Mouse (Mus musculus) limb, embryonic 14.5 days (tissue): Measurements from ENCODE around the gene Adamts20. TPM values are rescaled to one million over a fixed set of nuclear protein-coding genes. Genes with fewer than 3 reads are reported as not detected.

Experiments
- ATAC-seq: fragments of 200-750 bp; cut with Nextera tagmentation; 2 replicates; pipeline ENCODE4 v1.8.0; 2017; ENCODE audit warnings: low read depth, moderate number of reproducible peaks, moderate TSS enrichment; ENCODE audit not compliant: low FRiP score
- DNase-seq: peaks from one replicate; pipeline ENCODE4 v3.0.0-alpha.2; 2015; ENCODE audit warnings: low spot score
- H3K27ac ChIP-seq: fragments of 300-500 bp; sonication (generic); replicated peaks from 2 replicates; pipeline ENCODE4 v1.5.1; 2014; ENCODE audit warnings: low read depth, mild to moderate bottlenecking, low read length, moderate library complexity, mixed read lengths
- H3K27me3 ChIP-seq: fragments of 300-500 bp; sonication (generic); 2 replicates; pipeline ENCODE4 v1.6.1; 2014; ENCODE audit warnings: low read length, mixed read lengths; ENCODE audit not compliant: control insufficient read depth, insufficient read depth
- H3K36me3 ChIP-seq: fragments of 300-500 bp; sonication (generic); 2 replicates; pipeline ENCODE4 v1.6.1; 2014; ENCODE audit warnings: mild to moderate bottlenecking, low read length, moderate library complexity, mixed read lengths; ENCODE audit not compliant: control insufficient read depth, insufficient read depth
- H3K4me1 ChIP-seq: fragments of 300-500 bp; sonication (generic); 2 replicates; pipeline ENCODE4 v1.6.1; 2014; ENCODE audit warnings: antibody characterized with exemption, low read length, mixed read lengths; ENCODE audit not compliant: control insufficient read depth, insufficient read depth
- H3K4me2 ChIP-seq: fragments of 300-500 bp; sonication (generic); replicated peaks from 2 replicates; pipeline ENCODE4 v1.6.1; 2014; ENCODE audit warnings: low read depth, mild to moderate bottlenecking, low read length, moderate library complexity; ENCODE audit not compliant: severe bottlenecking
- H3K4me3 ChIP-seq: fragments of 300-500 bp; sonication (generic); replicated peaks from 2 replicates; pipeline ENCODE4 v1.5.1; 2014; ENCODE audit warnings: low read length
- H3K9ac ChIP-seq: fragments of 300-500 bp; sonication (generic); 2 replicates; pipeline ENCODE4 v1.6.1; 2014; ENCODE audit warnings: mild to moderate bottlenecking, low read depth, low read length, moderate library complexity; ENCODE audit not compliant: severe bottlenecking
- H3K9me3 ChIP-seq: fragments of 300-500 bp; sonication (generic); 2 replicates; pipeline ENCODE4 v1.6.1; 2016; ENCODE audit warnings: low read length; ENCODE audit not compliant: control insufficient read depth
- POLR2A ChIP-seq: fragments of 200-500 bp; IDR thresholded peaks from 2 replicates; pipeline ENCODE4 v1.8.0; 2012; ENCODE audit warnings: inconsistent platforms, mild to moderate bottlenecking, moderate library complexity, borderline replicate concordance; ENCODE audit not compliant: insufficient read depth, insufficient read length; ENCODE audit errors: extremely low read depth
- WGBS: fragments of 180-500 bp; shearing (Covaris S2); extraction: QIAGEN DNeasy Blood & Tissue Kit; methylation state at CpG from one replicate; pipeline ENCODE4 v1.1.7; 2014; 5-methylcytosine and 5-hydroxymethylcytosine counted together
- polyA plus RNA-seq, 2 experiments: library from polyadenylated mRNA; depleted of rRNA in 1 of 2; stranded (reverse) in 1 of 2; unstranded in 1 of 2; fragments of >200 nt; fragmentation: Nextera tagmentation in 1 of 2; extraction: Ambion mirVana in 1 of 2; gene quantifications; 2 replicates each; pipeline versions ENCODE4 v1.2.1 to v1.2.3; 2012 to 2014

Gene Adamts20
- 6.3 and 7.3 TPM in 2 replicates for polyA plus RNA-seq (2012; rRNA removed)
- polyA plus RNA-seq (2014; fragmentation: Nextera tagmentation; extraction: Ambion mirVana) = 5.7 and 5.8 TPM in 2 replicates

DNA sequence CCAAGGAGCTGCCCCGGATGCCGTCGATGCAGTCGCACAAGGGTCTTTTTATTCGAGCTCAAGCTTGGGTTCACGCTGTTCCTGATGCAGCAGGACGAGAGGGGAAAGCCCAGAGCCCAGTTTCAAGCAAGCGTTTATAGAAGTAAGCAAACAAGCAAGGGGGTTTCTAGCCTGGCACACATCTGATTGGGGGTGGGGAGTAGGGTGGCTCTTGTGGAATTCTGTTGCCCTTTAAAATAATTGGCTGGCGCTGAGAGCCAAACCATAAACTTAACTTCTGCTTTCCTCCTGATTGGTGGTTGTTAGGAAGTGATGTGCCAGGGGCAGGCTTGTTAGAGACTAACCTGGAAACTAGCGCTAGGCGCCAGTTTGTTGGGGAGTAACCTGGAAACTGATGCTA is at the start of gene Adamts20:
Adamts20 (minus strand) TSS at position 101 of the 400 bp plus-strand sequence.
- DNase-seq = no peak
- Histone ChIP-seq H3K27me3 (no peaks in the 10 kb centered on the region), H3K9ac (no peak within 1 kb of the TSS), H3K4me2 (no peak within 1 kb of the TSS), H3K4me1 (no peaks in the 10 kb centered on the region), H3K9me3 (no peaks in the 10 kb centered on the region), H3K27ac (no peak within 1 kb of the TSS), H3K36me3 (no peaks in the 10 kb centered on the region), H3K4me3 (no peak within 1 kb of the TSS)
- 88% methylated on average over 11 of the region's 11 CpGs for WGBS
- ATAC-seq = no peak
- TF ChIP-seq POLR2A = no peak

DNA sequence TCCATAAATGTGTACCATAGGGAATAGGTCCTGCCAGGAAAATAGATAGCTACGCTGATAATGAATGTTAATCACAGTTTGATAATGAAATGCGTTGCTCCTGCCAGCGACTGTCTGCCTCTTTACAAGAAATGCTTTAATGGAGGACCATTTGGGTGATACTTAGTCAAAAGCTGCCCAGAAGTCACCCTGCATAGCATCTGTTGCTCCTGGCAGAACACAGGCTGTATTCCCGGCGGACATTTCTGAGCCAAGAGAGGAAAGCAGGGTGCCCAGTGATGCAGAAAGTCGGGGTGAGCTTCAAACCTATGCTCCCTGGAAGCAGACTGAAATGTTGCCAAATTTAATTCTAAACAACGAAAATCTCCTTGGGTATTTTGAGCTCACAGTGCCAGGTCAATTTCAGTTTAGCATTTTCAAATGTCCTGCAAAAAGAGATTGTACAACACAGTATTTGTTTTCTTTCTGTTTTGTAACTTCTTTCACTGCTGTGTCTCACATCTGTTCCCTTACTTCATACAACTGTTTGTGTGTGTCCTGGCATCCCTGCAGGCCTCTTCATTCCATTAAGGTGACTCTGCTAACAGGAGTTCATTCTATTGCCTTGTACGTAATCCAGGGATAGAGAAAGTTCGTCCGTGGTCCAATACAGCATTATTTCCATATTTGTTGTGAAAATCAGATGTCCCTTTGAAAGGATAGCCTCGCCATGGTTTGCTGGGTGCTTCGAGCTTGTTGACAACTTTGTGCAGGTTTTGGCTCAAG is 38.4 kb upstream of the Adamts20 start:
- Histone ChIP-seq H3K27ac (no peak overlapping the region), H3K9me3 (no peaks in the 10 kb centered on the region), H3K4me2 (no peak overlapping the region), H3K4me3 (no peak overlapping the region), H3K9ac (no peak overlapping the region), H3K27me3 (no peaks in the 10 kb centered on the region), H3K4me1 (no peaks in the 10 kb centered on the region), H3K36me3 (no peaks in the 10 kb centered on the region)
- 82% methylated on average over 12 of the region's 12 CpGs for WGBS
- no peak for TF ChIP-seq POLR2A
- ATAC-seq (no peak), DNase-seq (no peak)

DNA sequence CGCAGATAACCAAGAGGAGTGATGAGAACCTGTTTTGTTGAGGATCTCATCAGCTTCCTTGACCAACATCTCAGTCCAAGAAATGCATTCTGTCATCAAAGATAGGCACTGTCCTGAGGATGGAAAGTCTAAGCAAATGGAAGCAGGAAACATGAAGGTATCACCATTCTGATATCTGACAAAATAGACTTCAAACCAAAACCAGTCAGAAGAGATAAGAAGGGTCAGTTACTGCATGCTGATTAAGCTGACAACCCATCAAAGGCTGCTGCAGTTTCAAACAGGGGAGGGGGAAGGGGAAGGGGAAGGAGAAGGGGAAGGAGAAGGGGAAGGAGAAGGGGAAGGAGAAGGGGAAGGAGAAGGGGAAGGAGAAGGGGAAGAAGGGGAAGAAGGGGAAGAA is 34.0 kb upstream of the Adamts20 start:
- Histone ChIP-seq H3K9ac (no peak overlapping the region), H3K4me1 (no peaks in the 10 kb centered on the region), H3K9me3 (peaks cover 2% of the 10 kb centered on the region; the same call in 1 of the 2 replicates), H3K4me2 (no peak overlapping the region), H3K27ac (no peak overlapping the region), H3K4me3 (no peak overlapping the region), H3K36me3 (no peaks in the 10 kb centered on the region), H3K27me3 (no peaks in the 10 kb centered on the region)
- WGBS = 68% methylated on average over 1 of the region's 1 CpGs
- DNase-seq = no peak
- no peak for ATAC-seq
- TF ChIP-seq POLR2A = no peak

DNA sequence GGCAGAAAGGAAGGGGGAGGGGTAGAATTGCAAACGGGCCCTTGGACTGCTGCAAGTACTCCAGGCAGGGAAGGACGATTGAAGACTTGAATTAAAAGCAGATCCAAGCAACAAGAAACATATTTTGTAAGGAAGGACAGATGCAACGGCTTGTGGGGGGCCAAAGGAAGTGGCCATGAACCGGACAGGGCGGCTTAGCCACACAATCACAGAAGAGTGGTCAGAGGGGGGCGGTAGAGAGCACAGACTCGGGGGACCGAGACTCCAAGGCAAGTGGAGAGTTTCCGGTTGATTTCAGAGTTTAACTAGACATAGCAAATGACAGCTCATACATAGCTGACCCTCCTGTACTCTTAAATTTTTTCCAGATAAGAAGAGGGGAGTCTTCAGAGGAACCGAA is 30.7 kb upstream of the Adamts20 start:
- no peaks in the 10 kb centered on the region for H3K4me1 ChIP-seq
- DNase-seq (no peak), ATAC-seq (no peak)
- no peak for TF ChIP-seq POLR2A
- no peak overlapping the region for H3K4me2 ChIP-seq
- WGBS = 57% methylated on average over 10 of the region's 10 CpGs
- no peak overlapping the region for H3K9ac ChIP-seq
- H3K27me3 ChIP-seq = no peaks in the 10 kb centered on the region
- H3K9me3 ChIP-seq = peaks cover 5% of the 10 kb centered on the region; the same call in 1 of the 2 replicates
- H3K27ac ChIP-seq = no peak overlapping the region
- H3K36me3 ChIP-seq = no peaks in the 10 kb centered on the region
- no peak overlapping the region for H3K4me3 ChIP-seq

DNA sequence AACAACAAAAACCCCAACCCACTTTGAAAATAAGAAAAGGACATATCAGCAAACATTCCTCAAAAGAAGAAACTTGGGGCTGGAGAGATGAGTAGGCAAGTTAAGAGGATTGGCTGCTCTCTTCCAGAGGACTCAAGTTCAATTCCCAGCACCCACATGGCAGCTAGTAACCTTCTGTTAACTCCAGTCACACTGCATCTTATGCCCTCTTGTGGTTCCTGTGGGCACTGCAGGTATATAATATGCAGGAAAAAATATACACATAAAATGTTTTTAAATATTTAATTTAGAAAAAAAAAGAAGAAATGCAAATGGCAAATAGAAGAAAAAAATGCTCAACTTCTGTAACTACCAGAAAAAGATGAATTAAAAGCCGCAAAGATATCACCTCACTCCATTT is 29.2 kb upstream of the Adamts20 start:
- DNase-seq = no peak
- Histone ChIP-seq H3K4me3 (no peak overlapping the region), H3K9ac (no peak overlapping the region), H3K27ac (no peak overlapping the region), H3K4me1 (no peaks in the 10 kb centered on the region), H3K27me3 (no peaks in the 10 kb centered on the region), H3K4me2 (no peak overlapping the region), H3K36me3 (no peaks in the 10 kb centered on the region), H3K9me3 (peaks cover 5% of the 10 kb centered on the region; the same call in 1 of the 2 replicates)
- no peak for TF ChIP-seq POLR2A
- 93% methylated on average over 1 of the region's 1 CpGs for WGBS
- no peak for ATAC-seq
